Mouse (Mus musculus) duodenum, adult 2 months (tissue): ENCODE data around the gene Gdi1. TPM values are rescaled to one million over a fixed set of nuclear protein-coding genes. Genes with fewer than 3 reads are reported as not detected.

ENCODE experiments used
- polyA plus RNA-seq: library from polyadenylated mRNA; depleted of rRNA; stranded (reverse); fragments of >200 nt; gene quantifications from 2 replicates; pipeline ENCODE4 v1.2.3, GENCODE M21; 2012; ENCODE audit warnings: low replicate concordance; rRNA removed

The Gdi1 gene
- polyA plus RNA-seq, result 40.2 and 70.9 TPM in 2 replicates

GRCm38 (mm10) chrX:74304867-74305700 is at the start of gene Gdi1:
Gene Gdi1 (plus strand): TSS chrX:74304998.

GRCm38 (mm10) chrX:74270062-74270901 is 34.5 kb upstream of the Gdi1 start, which contains the start of gene Rpl10:
Gene Rpl10 (plus strand): TSS chrX:74270812.

GRCm38 (mm10) chrX:74281732-74282394 is 22.9 kb upstream of the Gdi1 start, which contains the start of the genes Taz and Dnase1l1:
Gene Taz (plus strand): TSS chrX:74281912.
Gene Dnase1l1 (minus strand): TSS chrX:74282337.

DNA sequence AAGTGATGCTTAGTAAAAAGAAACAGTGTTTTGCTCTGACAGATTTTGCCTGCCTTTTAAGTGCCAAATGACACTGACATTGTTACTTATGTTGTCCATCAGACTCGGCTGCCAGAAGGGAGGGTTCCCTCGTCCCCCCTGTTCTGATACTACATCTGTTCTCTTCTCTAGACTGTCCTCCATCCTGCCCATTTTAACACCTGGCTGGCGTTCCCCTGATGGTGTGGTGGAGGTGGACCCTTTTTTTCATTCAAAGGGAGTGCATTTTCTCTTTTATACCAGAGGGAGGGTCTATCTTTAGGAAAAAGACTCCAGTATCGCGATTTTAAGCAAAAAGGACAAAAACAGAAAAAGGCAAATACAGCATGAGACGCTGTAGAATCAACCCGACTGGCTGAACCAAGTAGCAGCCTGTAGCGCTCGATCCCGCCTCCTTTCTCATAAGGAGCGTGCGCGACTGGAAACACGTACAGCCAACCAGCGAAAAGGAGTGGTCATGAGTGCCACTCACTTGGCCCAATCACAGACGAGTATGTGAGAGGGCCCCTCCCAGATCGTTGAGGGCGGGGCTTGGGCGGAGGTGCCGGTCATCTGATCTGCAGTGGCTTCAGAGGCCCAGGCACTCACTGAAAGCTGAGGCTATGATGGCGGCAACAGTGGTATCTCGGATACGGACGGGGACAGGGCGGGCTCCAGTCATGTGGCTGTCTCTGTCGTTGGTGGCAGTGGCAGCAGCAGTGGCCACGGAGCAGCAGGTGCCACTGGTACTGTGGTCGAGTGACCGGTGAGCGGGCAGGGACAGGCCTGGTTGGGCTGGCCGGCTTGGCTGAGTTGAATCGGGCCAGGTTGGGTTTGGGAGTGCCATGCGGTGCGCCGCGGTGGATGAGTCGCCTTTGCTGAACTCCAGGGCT is 8.0 kb upstream of the Gdi1 start, which contains the start of gene Atp6ap1:
Gene Atp6ap1, plus strand, starts transcription at position 560 of the 911 bp plus-strand sequence.

GRCm38 (mm10) chrX:74312540-74313464 is 8.0 kb downstream of the Gdi1 start, which contains the start of gene Fam50a:
Gene Fam50a (plus strand): TSS chrX:74313033.

DNA sequence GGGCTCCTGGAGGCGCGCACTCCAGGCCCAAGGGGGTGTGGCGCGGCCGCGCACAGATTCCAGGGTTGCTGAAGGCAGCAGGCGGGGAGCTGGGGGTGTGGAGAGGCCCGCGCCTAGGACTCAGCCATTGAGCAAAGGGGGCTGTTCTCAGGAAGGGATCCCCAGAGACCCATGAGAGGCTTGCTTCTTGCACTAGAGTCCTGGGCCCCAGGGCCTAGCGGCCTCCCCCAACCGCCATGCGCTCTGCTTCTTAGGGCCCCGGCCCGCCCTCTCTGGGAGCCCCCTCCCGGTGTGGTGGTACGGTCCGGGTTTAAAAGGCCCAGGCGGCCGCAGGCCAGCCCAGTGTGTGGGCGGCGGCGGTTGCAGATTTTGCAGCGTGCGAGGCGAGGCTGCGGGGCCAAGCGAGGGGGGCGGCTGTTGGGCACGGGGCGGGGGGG is 23.9 kb downstream of the Gdi1 start, which contains the start of gene Plxna3:
Gene Plxna3, plus strand, starts transcription at position 342 of the 437 bp plus-strand sequence.

GRCm38 (mm10) chrX:74353467-74353770 is 48.6 kb downstream of the Gdi1 start, which contains the start of gene Lage3:
Gene Lage3 (minus strand): TSS chrX:74353618.

Other genes with a start within 250 kb of the Gdi1 start
- gene Opn1mw, start 177.5 kb upstream of the Gdi1 start, polyA plus RNA-seq, result not detected in 2 replicates
- gene Mecp2, start 169.6 kb upstream of the Gdi1 start, polyA plus RNA-seq, result 1.9 and 2.2 TPM in 2 replicates
- not detected in 2 replicates for gene Tex28, start 137.2 kb upstream of the Gdi1 start, polyA plus RNA-seq
- gene Tktl1, start 127.7 kb upstream of the Gdi1 start, polyA plus RNA-seq, result not detected in 2 replicates
- 252 and 315 TPM in 2 replicates for gene Flna, start 55.2 kb upstream of the Gdi1 start, polyA plus RNA-seq
- 32.5 and 51.7 TPM in 2 replicates for gene Emd, start 50.3 kb upstream of the Gdi1 start, polyA plus RNA-seq
- gene Rpl10, start 34.2 kb upstream of the Gdi1 start, polyA plus RNA-seq, result 597 and 840 TPM in 2 replicates
- 68.3 and 76.5 TPM in 2 replicates for gene Taz, start 23.1 kb upstream of the Gdi1 start, polyA plus RNA-seq
- 13.5 and 14.5 TPM in 2 replicates for gene Dnase1l1, start 22.7 kb upstream of the Gdi1 start, polyA plus RNA-seq
- gene Atp6ap1, start 7.9 kb upstream of the Gdi1 start, polyA plus RNA-seq, result 124 and 181 TPM in 2 replicates
- gene Fam50a, start 8.0 kb downstream of the Gdi1 start, polyA plus RNA-seq, result 6.0 and 7.8 TPM in 2 replicates
- 2.7 and 6.4 TPM in 2 replicates for gene Plxna3, start 24.1 kb downstream of the Gdi1 start, polyA plus RNA-seq
- 16.5 and 24.4 TPM in 2 replicates for gene Lage3, start 48.6 kb downstream of the Gdi1 start, polyA plus RNA-seq
- 32.7 and 36.9 TPM in 2 replicates for gene Ubl4a, start 68.2 kb downstream of the Gdi1 start, polyA plus RNA-seq
- gene Slc10a3, start 68.4 kb downstream of the Gdi1 start, polyA plus RNA-seq, result 11.5 and 11.9 TPM in 2 replicates
- gene Fam3a, start 88.3 kb downstream of the Gdi1 start, polyA plus RNA-seq, result 19.4 and 28.2 TPM in 2 replicates
- gene Ikbkg, start 88.3 kb downstream of the Gdi1 start, polyA plus RNA-seq, result 5.4 and 6.6 TPM in 2 replicates
- gene G6pdx, start 124.2 kb downstream of the Gdi1 start, polyA plus RNA-seq, result 18.2 and 22.2 TPM in 2 replicates
- gene Gm6880, start 176.4 kb downstream of the Gdi1 start, polyA plus RNA-seq, result not detected in 2 replicates